Mouse (Mus musculus) forebrain, embryonic 16.5 days (tissue): Measurements from ENCODE around the gene Pla2g7. TPM values are rescaled to one million over a fixed set of nuclear protein-coding genes. Genes with fewer than 3 reads are reported as not detected.

ENCODE experiments used
- ATAC-seq: fragments of 200-750 bp; cut with Nextera tagmentation; 2 replicates; pipeline ENCODE4 v1.8.0; 2017; ENCODE audit warnings: mild to moderate bottlenecking, moderate library complexity
- H3K27ac ChIP-seq: fragments of 300-500 bp; sonication (generic); 2 replicates; pipeline ENCODE4 v1.5.1; 2014; ENCODE audit warnings: low read length, control low read depth
- H3K27me3 ChIP-seq: fragments of 300-500 bp; sonication (generic); replicated peaks from 2 replicates; pipeline ENCODE4 v1.6.1; 2014; ENCODE audit warnings: low read length; ENCODE audit not compliant: control insufficient read depth, insufficient read depth
- H3K36me3 ChIP-seq: fragments of 300-500 bp; sonication (generic); 2 replicates; pipeline ENCODE4 v1.6.1; 2014; ENCODE audit not compliant: control insufficient read depth, insufficient read depth
- H3K4me1 ChIP-seq: fragments of 300-500 bp; sonication (generic); replicated peaks from 2 replicates; pipeline ENCODE4 v1.6.1; 2014; ENCODE audit warnings: low read length; ENCODE audit not compliant: control insufficient read depth, insufficient read depth
- H3K4me2 ChIP-seq: fragments of 300-500 bp; sonication (generic); 2 replicates; pipeline ENCODE4 v1.6.1; 2014; ENCODE audit warnings: mild to moderate bottlenecking, low read length, control low read depth
- H3K4me3 ChIP-seq: fragments of 300-500 bp; sonication (generic); replicated peaks from 2 replicates; pipeline ENCODE4 v1.5.1; 2014; ENCODE audit warnings: mild to moderate bottlenecking, low read length, control low read depth
- H3K9ac ChIP-seq: fragments of 300-500 bp; sonication (generic); replicated peaks from 2 replicates; pipeline ENCODE4 v1.6.1; 2014; ENCODE audit warnings: low read depth, low read length, control low read depth
- H3K9me3 ChIP-seq: fragments of 300-500 bp; sonication (generic); 2 replicates; pipeline ENCODE4 v1.6.1; 2016; ENCODE audit warnings: low read length; ENCODE audit not compliant: control insufficient read depth
- WGBS: fragments of 180-500 bp; shearing (Covaris S2); extraction: QIAGEN DNeasy Blood & Tissue Kit; methylation state at CpG from one replicate; pipeline ENCODE4 v1.1.7; 2014; 5-methylcytosine and 5-hydroxymethylcytosine counted together
- polyA plus RNA-seq: library from polyadenylated mRNA; unstranded; fragments of >200 nt; fragmentation: Nextera tagmentation; extraction: Ambion mirVana; gene quantifications from 2 replicates; pipeline ENCODE4 v1.2.1, GENCODE M21; 2015

The Pla2g7 gene
- polyA plus RNA-seq, 1 experiment from 2014 or later = 8.9 TPM

GRCm38 (mm10) chr17:43651314-43652046 lies 83.6 kb downstream of the Pla2g7 start:
- Histone ChIP-seq H3K4me1 (no peaks in the 10 kb centered on the region), H3K27me3 (no peaks in the 10 kb centered on the region), H3K9me3 (no peaks in the 10 kb centered on the region), H3K27ac (no peak overlapping the region), H3K36me3 (peaks cover 23% of the 10 kb centered on the region), H3K4me2 (no peak overlapping the region), H3K9ac (no peak overlapping the region), H3K4me3 (no peak overlapping the region)
- WGBS = 71% methylated on average over 14 of the region's 14 CpGs
- ATAC-seq = no peak

Other genes with a start within 250 kb of the Pla2g7 start
- gene Adgrf5, start 207.6 kb upstream of the Pla2g7 start, polyA plus RNA-seq = 8.4 and 10.1 TPM in 2 replicates
- gene Mep1a, start 65.3 kb upstream of the Pla2g7 start, polyA plus RNA-seq = 0.11 TPM in 1 of 2 replicates, not detected in the other
- gene Ankrd66, start 24.5 kb upstream of the Pla2g7 start, polyA plus RNA-seq = 0.48 and 0.68 TPM in 2 replicates
- gene Tdrd6, start 62.2 kb downstream of the Pla2g7 start, polyA plus RNA-seq = 0.27 and 0.66 TPM in 2 replicates
- 92.7 and 135 TPM in 2 replicates for gene Slc25a27, start 99.1 kb downstream of the Pla2g7 start, polyA plus RNA-seq
- gene Cyp39a1, start 99.3 kb downstream of the Pla2g7 start, polyA plus RNA-seq = 19.1 and 27.1 TPM in 2 replicates
- gene Rcan2, start 233.3 kb downstream of the Pla2g7 start, polyA plus RNA-seq = 25.1 and 47.1 TPM in 2 replicates